Mouse (Mus musculus) intestine, postnatal 0 days (tissue): ENCODE measurements around the gene Serinc5. TPM values are rescaled to one million over a fixed set of nuclear protein-coding genes. Genes with fewer than 3 reads are reported as not detected.

Experiments
- ATAC-seq: fragments of 200-750 bp; cut with Nextera tagmentation; 2 replicates; pipeline ENCODE4 v1.8.0; 2017; ENCODE audit warnings: mild to moderate bottlenecking, moderate TSS enrichment, moderate library complexity
- H3K27ac ChIP-seq: fragments of 300-500 bp; sonication (generic); 2 replicates; pipeline ENCODE4 v1.5.1; 2014; ENCODE audit warnings: mild to moderate bottlenecking, low read depth, low read length, moderate library complexity
- H3K27me3 ChIP-seq: fragments of 300-500 bp; sonication (generic); replicated peaks from 2 replicates; pipeline ENCODE4 v1.6.1; 2014; ENCODE audit warnings: low read length, mixed read lengths; ENCODE audit not compliant: control insufficient read depth, insufficient read depth
- H3K36me3 ChIP-seq: fragments of 300-500 bp; sonication (generic); 2 replicates; pipeline ENCODE4 v1.6.1; 2014; ENCODE audit warnings: mild to moderate bottlenecking, moderate library complexity; ENCODE audit not compliant: control insufficient read depth, insufficient read depth
- H3K4me1 ChIP-seq: fragments of 300-500 bp; sonication (generic); replicated peaks from 2 replicates; pipeline ENCODE4 v1.6.1; 2014; ENCODE audit warnings: antibody characterized with exemption, low read length, mixed read lengths; ENCODE audit not compliant: control insufficient read depth, insufficient read depth
- H3K4me2 ChIP-seq: fragments of 300-500 bp; sonication (generic); replicated peaks from 2 replicates; pipeline ENCODE4 v1.6.1; 2014; ENCODE audit warnings: low read depth, mild to moderate bottlenecking, moderate library complexity
- H3K4me3 ChIP-seq: fragments of 300-500 bp; sonication (generic); 2 replicates; pipeline ENCODE4 v1.5.1; 2014; ENCODE audit warnings: low read depth, low read length
- H3K9ac ChIP-seq: fragments of 300-500 bp; sonication (generic); 2 replicates; pipeline ENCODE4 v1.6.1; 2014; ENCODE audit warnings: mild to moderate bottlenecking, low read depth, low read length
- H3K9me3 ChIP-seq: fragments of 300-500 bp; sonication (generic); 2 replicates; pipeline ENCODE4 v1.6.1; 2016; ENCODE audit warnings: mixed run types; ENCODE audit not compliant: control insufficient read depth
- CTCF ChIP-seq: sonication (generic); IDR thresholded peaks from 2 replicates; pipeline ENCODE4 v1.5.1; 2016; ENCODE audit warnings: low read depth, mild to moderate bottlenecking, control low read depth, antibody characterized with exemption, moderate library complexity
- WGBS: fragments of 180-500 bp; shearing (Covaris S2); extraction: QIAGEN DNeasy Blood & Tissue Kit; methylation state at CpG from one replicate; pipeline ENCODE4 v1.1.7; 2014; 5-methylcytosine and 5-hydroxymethylcytosine counted together
- polyA plus RNA-seq: library from polyadenylated mRNA; unstranded; fragments of >200 nt; fragmentation: Nextera tagmentation; extraction: Ambion mirVana; gene quantifications from 2 replicates; pipeline ENCODE4 v1.2.1, GENCODE M21; 2015

The Serinc5 gene
- polyA plus RNA-seq, 1 experiment from 2014 or later = 10.8 TPM

DNA sequence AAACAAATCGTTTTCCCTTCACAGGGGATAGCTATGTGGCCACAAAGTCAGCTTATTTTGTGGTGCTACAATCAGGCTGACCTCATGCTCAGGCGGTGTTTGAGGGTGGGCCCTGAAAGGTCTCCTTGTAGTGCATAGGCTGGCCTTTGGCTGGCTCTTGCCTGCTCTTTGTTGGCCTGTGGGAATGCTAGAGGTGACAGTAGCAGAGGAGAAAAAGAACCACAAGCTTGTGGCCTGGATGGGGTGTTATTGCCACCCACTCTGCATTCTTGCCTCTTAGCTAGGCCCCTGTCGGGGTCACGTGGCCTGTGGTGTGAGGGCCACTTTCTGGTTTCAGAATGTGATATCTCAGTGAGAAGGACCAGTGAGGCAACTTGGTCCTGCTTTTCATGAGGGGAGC is 54.1 kb downstream of the Serinc5 start:
- Histone ChIP-seq H3K4me1 (0 out of 2 replicates have a peak, but pooled peaks cover 11% of the 10 kb centered on the region), H3K4me3 (no peak overlapping the region), H3K4me2 (no peak overlapping the region), H3K9ac (no peak overlapping the region), H3K27me3 (no peaks in the 10 kb centered on the region), H3K36me3 (peaks cover 12% of the 10 kb centered on the region; the same call in 1 of the 2 replicates), H3K9me3 (no peaks in the 10 kb centered on the region), H3K27ac (no peak overlapping the region)
- no peak for ATAC-seq
- TF ChIP-seq CTCF = no peak
- 91% methylated on average over 4 of the region's 4 CpGs for WGBS

DNA sequence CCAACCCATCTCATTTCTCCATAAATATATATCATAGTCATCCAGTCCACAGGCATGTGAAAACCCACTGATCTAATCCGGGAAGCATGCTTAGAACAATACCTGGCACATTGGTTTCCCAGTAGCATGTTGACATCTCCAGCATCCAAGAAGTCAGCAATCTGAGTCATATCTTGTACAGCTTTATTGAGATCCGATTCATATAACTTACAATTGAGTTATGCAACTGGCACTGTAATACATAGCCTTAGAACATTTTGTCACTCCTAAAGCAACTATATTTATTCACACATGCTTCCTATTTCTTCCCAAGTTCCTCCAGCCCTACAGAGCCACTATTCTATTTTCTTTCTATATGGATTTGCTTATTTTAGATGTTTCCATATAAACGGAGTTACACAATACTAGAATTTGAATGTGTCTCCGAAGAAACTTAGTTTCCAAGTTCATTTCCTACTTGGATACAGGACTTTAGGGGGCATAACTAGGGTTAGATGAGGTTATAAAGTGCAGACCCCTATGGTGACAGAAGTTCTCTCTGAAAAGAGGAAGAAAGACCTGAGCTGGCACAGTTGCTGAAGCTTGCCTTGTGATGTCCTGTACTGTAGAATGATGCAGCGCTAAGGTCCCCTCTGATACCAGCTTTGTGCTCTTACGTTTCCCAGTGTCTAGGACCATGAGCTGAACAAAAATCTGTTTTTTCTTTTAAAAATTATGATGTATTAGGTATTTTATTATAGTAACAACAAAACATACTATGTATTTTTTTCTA is 57.5 kb downstream of the Serinc5 start:
- no peak for TF ChIP-seq CTCF
- whole genome bisulfite sequencing = 94% methylated on average over 6 of the region's 6 CpGs
- Histone ChIP-seq H3K9me3 (no peaks in the 10 kb centered on the region), H3K4me1 (no peaks in the 10 kb centered on the region), H3K9ac (no peak overlapping the region), H3K36me3 (no peaks in the 10 kb centered on the region), H3K4me2 (no peak overlapping the region), H3K27me3 (no peaks in the 10 kb centered on the region), H3K4me3 (no peak overlapping the region), H3K27ac (no peak overlapping the region)
- ATAC-seq = no peak

DNA sequence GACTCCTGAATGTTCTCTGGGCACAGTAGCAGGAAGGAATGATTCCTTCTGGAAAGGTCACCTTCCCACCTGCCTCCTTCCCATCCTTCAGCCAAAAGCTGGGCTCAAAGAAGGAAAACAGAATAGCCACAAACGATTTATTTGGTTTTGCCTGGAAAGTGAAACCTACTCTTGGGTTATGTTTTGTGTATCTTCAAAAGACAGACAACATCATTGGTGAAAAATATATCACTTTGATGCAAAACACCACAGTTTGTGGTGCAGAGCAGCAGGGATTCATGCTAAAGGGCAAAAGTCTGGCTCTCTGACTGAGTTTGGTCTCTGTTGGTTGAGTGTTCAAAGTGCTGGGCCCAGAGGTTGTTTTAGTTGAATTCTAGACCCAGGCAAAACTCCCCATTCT is 60.8 kb downstream of the Serinc5 start:
- H3K9me3 ChIP-seq = no peaks in the 10 kb centered on the region
- 61% methylated on average over 1 of the region's 1 CpGs for WGBS
- no peak for TF ChIP-seq CTCF
- H3K4me2 ChIP-seq = no peak overlapping the region
- H3K9ac ChIP-seq = no peak overlapping the region
- H3K4me1 ChIP-seq = no peaks in the 10 kb centered on the region; the same call in 1 of the 2 replicates
- H3K4me3 ChIP-seq = no peak overlapping the region
- no peak for ATAC-seq
- H3K27me3 ChIP-seq = no peaks in the 10 kb centered on the region
- H3K36me3 ChIP-seq = no peaks in the 10 kb centered on the region
- H3K27ac ChIP-seq = no peak overlapping the region

DNA sequence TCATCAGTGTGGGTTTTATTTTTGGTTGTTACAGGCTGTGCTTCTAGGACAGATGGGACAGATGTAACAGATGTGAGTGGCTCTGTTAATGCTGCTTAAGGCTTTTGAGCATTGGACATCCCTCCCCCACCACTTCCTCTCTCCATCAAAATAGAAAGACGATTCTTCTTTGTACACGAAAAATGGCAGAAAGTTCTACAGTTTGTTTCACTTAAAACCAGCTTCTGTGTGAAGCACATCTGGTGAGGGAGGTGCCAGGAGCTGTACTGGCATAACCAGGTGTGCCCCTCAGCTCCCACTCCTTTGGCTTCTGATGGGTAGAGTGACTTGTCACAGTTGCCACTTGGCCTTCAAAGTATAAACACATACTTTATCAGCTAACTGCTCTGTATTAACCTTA is 63.8 kb downstream of the Serinc5 start:
- H3K36me3 ChIP-seq = no peaks in the 10 kb centered on the region
- H3K9me3 ChIP-seq = no peaks in the 10 kb centered on the region
- WGBS = 51% methylated on average over 2 of the region's 2 CpGs
- H3K4me2 ChIP-seq = no peak overlapping the region
- no peak overlapping the region for H3K9ac ChIP-seq
- ATAC-seq = no peak
- H3K4me3 ChIP-seq = no peak overlapping the region
- H3K27me3 ChIP-seq = no peaks in the 10 kb centered on the region
- TF ChIP-seq CTCF = no peak
- H3K27ac ChIP-seq = no peak overlapping the region
- H3K4me1 ChIP-seq = no peaks in the 10 kb centered on the region; the same call in 1 of the 2 replicates

DNA sequence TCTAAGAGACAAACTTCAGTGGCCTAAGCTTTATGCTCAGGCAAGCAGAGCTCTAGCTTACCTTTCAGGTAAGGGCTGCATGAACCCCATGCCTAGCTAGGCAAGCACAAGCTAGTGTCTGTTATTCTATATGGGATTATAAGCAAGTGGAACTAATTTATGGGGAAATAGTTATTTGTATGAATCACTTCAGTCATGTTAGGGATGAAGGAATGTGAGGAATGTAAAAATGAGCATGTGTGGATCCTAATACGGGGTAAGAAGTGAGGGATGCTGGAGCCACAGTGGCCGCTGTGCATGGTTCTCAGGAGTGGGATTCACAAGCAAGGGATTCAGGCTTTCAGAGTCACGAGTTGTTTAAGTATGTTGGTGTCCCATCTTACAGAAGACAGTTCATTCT is 64.4 kb downstream of the Serinc5 start:
- ATAC-seq = no peak
- no peak for TF ChIP-seq CTCF
- WGBS = 61% methylated on average over 3 of the region's 3 CpGs
- H3K27me3 ChIP-seq = no peaks in the 10 kb centered on the region
- no peak overlapping the region for H3K4me3 ChIP-seq
- H3K27ac ChIP-seq = no peak overlapping the region
- H3K36me3 ChIP-seq = no peaks in the 10 kb centered on the region
- H3K9me3 ChIP-seq = no peaks in the 10 kb centered on the region
- no peak overlapping the region for H3K9ac ChIP-seq
- H3K4me2 ChIP-seq = no peak overlapping the region
- no peaks in the 10 kb centered on the region; the same call in 1 of the 2 replicates for H3K4me1 ChIP-seq

DNA sequence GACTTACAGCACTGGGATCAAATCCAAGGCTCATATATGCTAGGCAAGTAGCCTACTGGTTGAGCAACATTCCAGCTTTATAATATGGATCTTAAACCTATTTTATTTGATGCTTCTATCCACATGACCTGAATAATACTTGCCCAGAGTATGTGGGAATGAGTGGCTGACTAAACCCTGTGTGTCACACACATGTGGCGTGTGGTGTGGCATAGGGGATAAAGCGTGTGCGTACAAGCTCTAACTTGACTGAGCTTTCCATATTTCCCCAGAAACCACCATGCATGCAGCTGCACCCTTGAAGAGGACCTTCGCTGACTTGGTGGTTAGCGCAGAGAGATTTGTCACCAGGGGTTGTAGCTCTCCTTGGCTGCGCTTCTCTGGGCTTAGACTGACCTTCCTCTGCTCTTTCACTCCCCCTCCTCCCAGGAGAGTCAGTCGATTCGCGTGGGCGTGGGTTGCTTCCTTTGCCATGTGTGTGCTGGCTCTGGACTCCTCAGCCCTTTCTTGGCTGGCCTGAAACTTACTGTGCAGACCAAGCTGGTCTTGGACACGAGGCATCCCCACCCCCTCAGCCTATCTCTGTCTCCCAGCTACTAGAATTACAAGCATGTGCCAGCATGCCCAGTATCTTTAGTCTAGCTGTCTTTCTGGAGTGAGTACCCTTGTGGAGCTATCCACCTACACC is 65.2 kb downstream of the Serinc5 start:
- TF ChIP-seq CTCF = no peak
- no peak overlapping the region for H3K27ac ChIP-seq
- no peak for ATAC-seq
- H3K4me3 ChIP-seq = no peak overlapping the region
- no peaks in the 10 kb centered on the region for H3K9me3 ChIP-seq
- no peaks in the 10 kb centered on the region for H3K36me3 ChIP-seq
- no peaks in the 10 kb centered on the region for H3K27me3 ChIP-seq
- WGBS = 75% methylated on average over 11 of the region's 11 CpGs
- no peaks in the 10 kb centered on the region; the same call in 1 of the 2 replicates for H3K4me1 ChIP-seq
- no peak overlapping the region for H3K4me2 ChIP-seq
- no peak overlapping the region for H3K9ac ChIP-seq
